ENCODE assay signal across 27 mouse cellular contexts in the genomic region with DNA sequence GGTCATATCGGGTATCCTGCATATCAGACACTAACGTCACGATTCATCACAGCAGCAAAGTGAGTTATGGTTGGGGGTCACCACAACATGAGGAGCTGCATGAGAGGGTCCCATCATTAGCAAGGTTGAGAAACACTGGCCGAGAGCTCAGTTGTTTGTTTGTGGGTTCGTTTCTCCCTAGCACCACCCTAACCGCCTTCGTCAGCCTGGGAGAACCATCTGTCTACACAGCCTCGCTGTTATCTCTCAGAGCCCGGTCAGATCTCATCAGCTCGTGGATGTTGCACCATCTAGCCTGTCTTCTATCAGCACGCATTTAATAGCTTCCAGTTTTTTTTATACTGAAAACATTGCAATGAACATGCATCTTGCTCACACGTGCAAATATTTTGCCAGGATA. TPM values are rescaled to one million over a fixed set of nuclear protein-coding genes. Genes with fewer than 3 reads are reported as not detected.
DNase-seq lines count a peak whose midpoint lies in the region; ATAC-seq lines count a peak whose summit lies in the region.
"Had no signal": no experiment of that assay in that cellular context is flagged by ENCODE, and none has a peak within 500 bp of the region (broad histone marks: within the 10 kb centered on the region; RNA-seq: fewer than 3 reads in every experiment).

No protein-coding gene starts in this region.

- H3K27ac ChIP-seq in heart, embryonic 16.5 days (ENCODE audit: low read length), result no peak overlapping the region
- H3K27ac ChIP-seq in heart, embryonic 11.5 days (ENCODE audit: low read depth, low read length), result no peak overlapping the region
- no peak overlapping the region for H3K27ac ChIP-seq in liver, embryonic 13.5 days
- H3K27ac ChIP-seq in liver, embryonic 11.5 days (ENCODE audit: low read depth, low read length), result no peak overlapping the region
- H3K27ac ChIP-seq: embryonic facial prominence, embryonic 10.5 days; embryonic facial prominence, embryonic 13.5 days; forebrain, embryonic 12.5 days; forebrain, embryonic 15.5 days; heart, embryonic 15.5 days; hindbrain, embryonic 12.5 days; hindbrain, embryonic 15.5 days had no signal

- H3K27me3 ChIP-seq in heart, embryonic 16.5 days (ENCODE audit: control insufficient read depth, insufficient read depth, low read length), result no peaks in the 10 kb centered on the region
- no peaks in the 10 kb centered on the region for H3K27me3 ChIP-seq in heart, embryonic 11.5 days (ENCODE audit: control insufficient read depth, insufficient read depth, low read length)
- H3K27me3 ChIP-seq in liver, embryonic 13.5 days, result no peaks in the 10 kb centered on the region
- no peaks in the 10 kb centered on the region for H3K27me3 ChIP-seq in liver, embryonic 11.5 days (replicated peaks; ENCODE audit: control insufficient read depth, insufficient read depth, low read length)
- H3K27me3 ChIP-seq: CH12.LX; embryonic facial prominence, embryonic 13.5 days; forebrain, embryonic 12.5 days; forebrain, embryonic 15.5 days; heart, embryonic 12.5 days; heart, embryonic 15.5 days; hindbrain, embryonic 12.5 days; hindbrain, embryonic 15.5 days; Patski had no signal

- no peak for ATAC-seq in heart, embryonic 16.5 days (replicated peaks; ENCODE audit: extremely low read depth, insufficient read depth, low FRiP score)
- ATAC-seq in heart, embryonic 11.5 days (replicated peaks; ENCODE audit: insufficient number of reproducible peaks, low FRiP score, low TSS enrichment), result no peak
- ATAC-seq in liver, embryonic 13.5 days (ENCODE audit: low read depth), result peak; percentile 64; the same call in 1 of the 2 replicates
- no peak for ATAC-seq in liver, embryonic 11.5 days (replicated peaks; ENCODE audit: low FRiP score)
- peak; percentile 17; the same call in 1 of the 2 replicates for ATAC-seq in granulocyte monocyte progenitor cell, adult 5-6 weeks (replicated peaks; ENCODE audit: poor library complexity, severe bottlenecking)
- ATAC-seq in megakaryocyte-erythroid progenitor cell, adult 5-6 weeks (replicated peaks; ENCODE audit: low FRiP score, low TSS enrichment, poor library complexity, severe bottlenecking), result peak; percentile 72
- ATAC-seq: forebrain, embryonic 15.5 days; Patski had no signal

- peaks cover 6% of the 10 kb centered on the region; the same call in 1 of the 2 replicates for H3K36me3 ChIP-seq in heart, embryonic 16.5 days (ENCODE audit: control insufficient read depth, insufficient read depth)
- no peaks in the 10 kb centered on the region for H3K36me3 ChIP-seq in heart, embryonic 11.5 days (ENCODE audit: control insufficient read depth, insufficient read depth, low read length)
- peaks cover 12% of the 10 kb centered on the region; the same call in 1 of the 2 replicates for H3K36me3 ChIP-seq in liver, embryonic 13.5 days
- no peaks in the 10 kb centered on the region; the same call in 1 of the 2 replicates for H3K36me3 ChIP-seq in liver, embryonic 11.5 days (ENCODE audit: control insufficient read depth, insufficient read depth, low read length)
- H3K36me3 ChIP-seq: forebrain, embryonic 15.5 days; hindbrain, embryonic 12.5 days; hindbrain, embryonic 15.5 days had no signal

- H3K4me2 ChIP-seq in heart, embryonic 16.5 days (ENCODE audit: low read depth, low read length), result no peak overlapping the region
- H3K4me2 ChIP-seq in heart, embryonic 11.5 days, result no peak overlapping the region
- H3K4me2 ChIP-seq in liver, embryonic 13.5 days, result no peak overlapping the region
- no peak overlapping the region for H3K4me2 ChIP-seq in liver, embryonic 11.5 days
- H3K4me2 ChIP-seq: embryonic facial prominence, embryonic 13.5 days; forebrain, embryonic 12.5 days; forebrain, embryonic 15.5 days; heart, embryonic 12.5 days; heart, embryonic 15.5 days; hindbrain, embryonic 12.5 days; hindbrain, embryonic 15.5 days had no signal

- no peak for DNase-seq in liver, embryonic 13.5 days
- no peak for DNase-seq in liver, embryonic 11.5 days (ENCODE audit: low spot score)
- no peak for DNase-seq in thymus, postnatal 36 days
- DNase-seq in urinary bladder, adult 2 months (ENCODE audit: low spot score), result no peak
- DNase-seq: adrenal gland, postnatal 10 days; adrenal gland, postnatal 36 days; B cell, adult 2 months; cerebellum, adult 8-10 months; cerebellum, postnatal 10 days; cerebellum, postnatal 36 days; embryo, embryonic 11 days; gastrocnemius, postnatal 25 days had no signal

- WGBS in heart, embryonic 16.5 days, result 58% methylated on average over 12 of the region's 12 CpGs
- 65% methylated on average over 12 of the region's 12 CpGs for WGBS in heart, embryonic 11.5 days (ENCODE audit: insufficient replicate concordance)
- 43% methylated on average over 12 of the region's 12 CpGs for WGBS in liver, embryonic 13.5 days (ENCODE audit: insufficient replicate concordance)
- 68% methylated on average over 12 of the region's 12 CpGs for WGBS in liver, embryonic 11.5 days

- 0 out of 2 replicates have a peak overlapping the region, but pooled peaks have one; percentile 34 for H3K9ac ChIP-seq in heart, embryonic 16.5 days (ENCODE audit: low read length)
- no peak overlapping the region for H3K9ac ChIP-seq in heart, embryonic 11.5 days (ENCODE audit: low read depth, low read length)
- no peak overlapping the region for H3K9ac ChIP-seq in liver, embryonic 13.5 days
- no peak overlapping the region for H3K9ac ChIP-seq in liver, embryonic 11.5 days (ENCODE audit: low read depth, low read length)
- H3K9ac ChIP-seq: embryonic facial prominence, embryonic 13.5 days; forebrain, embryonic 12.5 days; forebrain, embryonic 15.5 days; heart, embryonic 12.5 days; heart, embryonic 15.5 days; hindbrain, embryonic 12.5 days; hindbrain, embryonic 15.5 days had no signal

- no peaks in the 10 kb centered on the region for H3K9me3 ChIP-seq in heart, embryonic 16.5 days (replicated peaks; ENCODE audit: control insufficient read depth, low read length)
- H3K9me3 ChIP-seq in heart, embryonic 11.5 days (replicated peaks; ENCODE audit: control insufficient read depth, low read length), result no peaks in the 10 kb centered on the region
- H3K9me3 ChIP-seq in liver, embryonic 13.5 days (replicated peaks), result no peaks in the 10 kb centered on the region
- no peaks in the 10 kb centered on the region for H3K9me3 ChIP-seq in liver, embryonic 11.5 days (ENCODE audit: control insufficient read depth, low read length)
- H3K9me3 ChIP-seq: embryonic facial prominence, embryonic 10.5 days; embryonic facial prominence, embryonic 13.5 days; forebrain, embryonic 12.5 days; forebrain, embryonic 15.5 days; heart, embryonic 12.5 days; heart, embryonic 15.5 days; hindbrain, embryonic 12.5 days; hindbrain, embryonic 15.5 days had no signal

- H3K4me1 ChIP-seq in heart, embryonic 16.5 days (ENCODE audit: control insufficient read depth, insufficient read depth, low read length), result no peaks in the 10 kb centered on the region; the same call in 1 of the 2 replicates
- peaks cover 5% of the 10 kb centered on the region for H3K4me1 ChIP-seq in heart, embryonic 11.5 days (ENCODE audit: control insufficient read depth, insufficient read depth, low read length)
- H3K4me1 ChIP-seq in liver, embryonic 13.5 days (replicated peaks), result peaks cover 12% of the 10 kb centered on the region
- H3K4me1 ChIP-seq in liver, embryonic 11.5 days (replicated peaks; ENCODE audit: control insufficient read depth, insufficient read depth, low read length), result no peaks in the 10 kb centered on the region; the same call in 1 of the 2 replicates
- H3K4me1 ChIP-seq: heart, embryonic 15.5 days had no signal

- H3K4me3 ChIP-seq in heart, embryonic 16.5 days (ENCODE audit: low read length), result no peak overlapping the region
- no peak overlapping the region for H3K4me3 ChIP-seq in heart, embryonic 11.5 days (ENCODE audit: low read depth, low read length)
- H3K4me3 ChIP-seq in liver, embryonic 13.5 days (replicated peaks), result no peak overlapping the region
- no peak overlapping the region for H3K4me3 ChIP-seq in liver, embryonic 11.5 days (ENCODE audit: low read depth, low read length)
- H3K4me3 ChIP-seq: embryonic facial prominence, embryonic 10.5 days; embryonic facial prominence, embryonic 13.5 days; erythroblast, embryonic 14.5 days; forebrain, embryonic 12.5 days; forebrain, embryonic 15.5 days; heart, embryonic 12.5 days; heart, embryonic 15.5 days; hindbrain, embryonic 12.5 days; hindbrain, embryonic 15.5 days had no signal

RNA-seq across cellular contexts. Expression of a gene that starts 28.7 kb away (rescaled TPM):
- 13.5 and 14.2 TPM in 2 replicates for polyA plus RNA-seq in heart, embryonic 16.5 days (2015; fragmentation: Nextera tagmentation; extraction: Ambion mirVana)
- polyA plus RNA-seq in heart, embryonic 11.5 days (2014; fragmentation: Nextera tagmentation; extraction: Ambion mirVana), result 12.1 and 12.5 TPM in 2 replicates
- polyA plus RNA-seq in liver, embryonic 13.5 days (2015; fragmentation: Nextera tagmentation; extraction: Ambion mirVana), result 10.1 and 10.6 TPM in 2 replicates
- polyA plus RNA-seq in liver, embryonic 11.5 days (2014; fragmentation: Nextera tagmentation; extraction: Ambion mirVana), result 19.7 and 22.4 TPM in 2 replicates
- total RNA-seq in granulocyte monocyte progenitor cell, adult 5-6 weeks (2014; fragmentation: Nextera tagmentation), result 17.2 and 22.5 TPM in 2 replicates
- total RNA-seq in granulocyte monocyte progenitor cell, adult 5-6 weeks (2017), result 12.3 and 17.9 TPM in 2 replicates
- total RNA-seq in megakaryocyte-erythroid progenitor cell, adult 5-6 weeks (2014; fragmentation: Nextera tagmentation), result 29.3 and 29.4 TPM in 2 replicates
- 13.8 and 27.0 TPM in 2 replicates for total RNA-seq in megakaryocyte-erythroid progenitor cell, adult 5-6 weeks (2017)
- 11.0 and 11.7 TPM in 2 replicates for polyA plus RNA-seq in urinary bladder, adult 2 months (2012; rRNA removed)

RNA-seq across cellular contexts. Expression of a gene that starts 35.0 kb away (rescaled TPM):
- polyA plus RNA-seq in heart, embryonic 16.5 days (2015; fragmentation: Nextera tagmentation; extraction: Ambion mirVana), result 59.2 and 64.9 TPM in 2 replicates
- 65.9 and 68.3 TPM in 2 replicates for polyA plus RNA-seq in heart, embryonic 11.5 days (2014; fragmentation: Nextera tagmentation; extraction: Ambion mirVana)
- 62.5 and 63.4 TPM in 2 replicates for polyA plus RNA-seq in liver, embryonic 13.5 days (2015; fragmentation: Nextera tagmentation; extraction: Ambion mirVana)
- polyA plus RNA-seq in liver, embryonic 11.5 days (2014; fragmentation: Nextera tagmentation; extraction: Ambion mirVana), result 91.9 and 95.8 TPM in 2 replicates
- 30.9 and 37.6 TPM in 2 replicates for total RNA-seq in granulocyte monocyte progenitor cell, adult 5-6 weeks (2014; fragmentation: Nextera tagmentation)
- 58.0 and 60.1 TPM in 2 replicates for total RNA-seq in granulocyte monocyte progenitor cell, adult 5-6 weeks (2017)
- 36.4 and 45.4 TPM in 2 replicates for total RNA-seq in megakaryocyte-erythroid progenitor cell, adult 5-6 weeks (2014; fragmentation: Nextera tagmentation)
- total RNA-seq in megakaryocyte-erythroid progenitor cell, adult 5-6 weeks (2017), result 54.5 and 64.5 TPM in 2 replicates
- 22.1 and 24.5 TPM in 2 replicates for polyA plus RNA-seq in urinary bladder, adult 2 months (2012; rRNA removed)

RNA-seq across cellular contexts. Expression of a gene that starts 35.4 kb away (rescaled TPM):
- polyA plus RNA-seq in heart, embryonic 16.5 days (2015; fragmentation: Nextera tagmentation; extraction: Ambion mirVana), result 59.0 and 64.7 TPM in 2 replicates
- polyA plus RNA-seq in heart, embryonic 11.5 days (2014; fragmentation: Nextera tagmentation; extraction: Ambion mirVana), result 60.7 and 64.7 TPM in 2 replicates
- polyA plus RNA-seq in liver, embryonic 13.5 days (2015; fragmentation: Nextera tagmentation; extraction: Ambion mirVana), result 54.2 and 57.5 TPM in 2 replicates
- 89.2 and 92.4 TPM in 2 replicates for polyA plus RNA-seq in liver, embryonic 11.5 days (2014; fragmentation: Nextera tagmentation; extraction: Ambion mirVana)
- 40.4 and 49.9 TPM in 2 replicates for total RNA-seq in granulocyte monocyte progenitor cell, adult 5-6 weeks (2014; fragmentation: Nextera tagmentation)
- 32.4 and 35.7 TPM in 2 replicates for total RNA-seq in granulocyte monocyte progenitor cell, adult 5-6 weeks (2017)
- 73.4 and 96.7 TPM in 2 replicates for total RNA-seq in megakaryocyte-erythroid progenitor cell, adult 5-6 weeks (2014; fragmentation: Nextera tagmentation)
- total RNA-seq in megakaryocyte-erythroid progenitor cell, adult 5-6 weeks (2017), result 52.0 and 55.7 TPM in 2 replicates
- 38.0 and 49.6 TPM in 2 replicates for polyA plus RNA-seq in urinary bladder, adult 2 months (2012; rRNA removed)

Comparison
In these comparisons a context has a peak if more than half of its experiments do, and no peak if none do; other contexts are left out.
1. ATAC-seq: peak in liver, embryonic 13.5 days (single experiment), granulocyte monocyte progenitor cell, adult 5-6 weeks (single experiment) and megakaryocyte-erythroid progenitor cell, adult 5-6 weeks (single experiment); none in heart, embryonic 16.5 days (single experiment), heart, embryonic 11.5 days (single experiment) and liver, embryonic 11.5 days (single experiment).